35 mouse cellular contexts compared by ENCODE assay signal in genomic region chr3:31345766-31346165, GRCm38 (mm10). TPM values are rescaled to one million over a fixed set of nuclear protein-coding genes. Genes with fewer than 3 reads are reported as not detected.
"Had no signal": no experiment of that assay in that cellular context is flagged by ENCODE, and none has a peak within 500 bp of the region (broad histone marks: within the 10 kb centered on the region; RNA-seq: fewer than 3 reads in every experiment).

No protein-coding gene starts in this region.

- H3K4me1 ChIP-seq: limb, embryonic 13.5 days; limb, embryonic 15.5 days; liver, embryonic 12.5 days; liver, embryonic 13.5 days; liver, embryonic 15.5 days; lung, embryonic 15.5 days; megakaryocyte, embryonic 14.5 days; midbrain, embryonic 10.5 days; midbrain, embryonic 12.5 days; midbrain, embryonic 13.5 days; midbrain, embryonic 15.5 days had no signal

- H3K4me3 ChIP-seq: left cerebral cortex, adult 2 months; limb, embryonic 10.5 days; limb, embryonic 12.5 days; limb, embryonic 13.5 days; limb, embryonic 15.5 days; liver, embryonic 12.5 days; liver, embryonic 13.5 days; liver, embryonic 15.5 days; lung, embryonic 15.5 days; megakaryocyte, embryonic 14.5 days; midbrain, embryonic 10.5 days; midbrain, embryonic 12.5 days; midbrain, embryonic 13.5 days; midbrain, embryonic 15.5 days; myocyte had no signal

- H3K9me3 ChIP-seq: limb, embryonic 10.5 days; limb, embryonic 12.5 days; limb, embryonic 13.5 days; limb, embryonic 15.5 days; liver, embryonic 12.5 days; liver, embryonic 13.5 days; liver, embryonic 15.5 days; lung, embryonic 15.5 days; midbrain, embryonic 10.5 days; midbrain, embryonic 12.5 days; midbrain, embryonic 13.5 days; midbrain, embryonic 15.5 days had no signal

- H3K27me3 ChIP-seq: limb, embryonic 12.5 days; limb, embryonic 13.5 days; limb, embryonic 15.5 days; liver, embryonic 12.5 days; liver, embryonic 13.5 days; liver, embryonic 15.5 days; lung, embryonic 15.5 days; megakaryocyte, embryonic 14.5 days; midbrain, embryonic 12.5 days; midbrain, embryonic 13.5 days; midbrain, embryonic 15.5 days had no signal

- H3K27ac ChIP-seq: left cerebral cortex, adult 2 months; limb, embryonic 10.5 days; limb, embryonic 12.5 days; limb, embryonic 13.5 days; limb, embryonic 15.5 days; liver, embryonic 12.5 days; liver, embryonic 13.5 days; liver, embryonic 14.5 days; liver, embryonic 15.5 days; lung, embryonic 15.5 days; macrophage; midbrain, embryonic 10.5 days; midbrain, embryonic 12.5 days; midbrain, embryonic 13.5 days; midbrain, embryonic 15.5 days had no signal

- H3K9ac ChIP-seq: limb, embryonic 12.5 days; limb, embryonic 13.5 days; limb, embryonic 15.5 days; liver, embryonic 12.5 days; liver, embryonic 13.5 days; liver, embryonic 14.5 days; liver, embryonic 15.5 days; liver, postnatal 0 days; lung, embryonic 14.5 days; lung, embryonic 15.5 days; midbrain, embryonic 12.5 days; midbrain, embryonic 13.5 days; midbrain, embryonic 15.5 days had no signal

- ATAC-seq: liver, embryonic 12.5 days; liver, postnatal 0 days; lung, postnatal 0 days; midbrain, embryonic 13.5 days; midbrain, embryonic 15.5 days; midbrain, embryonic 16.5 days had no signal

- H3K36me3 ChIP-seq: limb, embryonic 10.5 days; limb, embryonic 12.5 days; limb, embryonic 13.5 days; limb, embryonic 15.5 days; liver, embryonic 12.5 days; liver, embryonic 13.5 days; liver, embryonic 15.5 days; lung, embryonic 15.5 days; midbrain, embryonic 10.5 days; midbrain, embryonic 12.5 days; midbrain, embryonic 13.5 days; midbrain, embryonic 15.5 days had no signal

- DNase-seq: left cerebral cortex, postnatal 4 days; liver; liver, embryonic 13.5 days; liver, postnatal 0 days; lung, adult 18-20 months; lung, adult 2 months; lung, embryonic 14.5 days; lung, postnatal 10 days; lung, postnatal 14 days; lung, postnatal 36 days; lung, postnatal 4 days; midbrain, embryonic 14.5 days had no signal

- H3K4me2 ChIP-seq: limb, embryonic 12.5 days; limb, embryonic 13.5 days; limb, embryonic 15.5 days; liver, embryonic 11.5 days; liver, embryonic 12.5 days; liver, embryonic 13.5 days; liver, embryonic 15.5 days; lung, embryonic 14.5 days; lung, embryonic 15.5 days; midbrain, embryonic 11.5 days; midbrain, embryonic 12.5 days; midbrain, embryonic 13.5 days; midbrain, embryonic 15.5 days had no signal

RNA-seq across cellular contexts. Expression of gene Slc7a14, which starts 35.6 kb away (rescaled TPM):
- total RNA-seq: liver, adult 2 months; megakaryocyte, adult 5-6 weeks; monocyte, adult 5-6 weeks had no signal
- polyA plus RNA-seq: liver, adult 2 months; macrophage; myocyte had no signal
